Mouse (Mus musculus) lung, postnatal 4 days (tissue): ENCODE results near the gene Ddc.

ENCODE experiments used
- DNase-seq, 2 experiments: peaks; one replicate each; pipeline ENCODE4 v3.0.0; 2021

The Ddc gene

DNA sequence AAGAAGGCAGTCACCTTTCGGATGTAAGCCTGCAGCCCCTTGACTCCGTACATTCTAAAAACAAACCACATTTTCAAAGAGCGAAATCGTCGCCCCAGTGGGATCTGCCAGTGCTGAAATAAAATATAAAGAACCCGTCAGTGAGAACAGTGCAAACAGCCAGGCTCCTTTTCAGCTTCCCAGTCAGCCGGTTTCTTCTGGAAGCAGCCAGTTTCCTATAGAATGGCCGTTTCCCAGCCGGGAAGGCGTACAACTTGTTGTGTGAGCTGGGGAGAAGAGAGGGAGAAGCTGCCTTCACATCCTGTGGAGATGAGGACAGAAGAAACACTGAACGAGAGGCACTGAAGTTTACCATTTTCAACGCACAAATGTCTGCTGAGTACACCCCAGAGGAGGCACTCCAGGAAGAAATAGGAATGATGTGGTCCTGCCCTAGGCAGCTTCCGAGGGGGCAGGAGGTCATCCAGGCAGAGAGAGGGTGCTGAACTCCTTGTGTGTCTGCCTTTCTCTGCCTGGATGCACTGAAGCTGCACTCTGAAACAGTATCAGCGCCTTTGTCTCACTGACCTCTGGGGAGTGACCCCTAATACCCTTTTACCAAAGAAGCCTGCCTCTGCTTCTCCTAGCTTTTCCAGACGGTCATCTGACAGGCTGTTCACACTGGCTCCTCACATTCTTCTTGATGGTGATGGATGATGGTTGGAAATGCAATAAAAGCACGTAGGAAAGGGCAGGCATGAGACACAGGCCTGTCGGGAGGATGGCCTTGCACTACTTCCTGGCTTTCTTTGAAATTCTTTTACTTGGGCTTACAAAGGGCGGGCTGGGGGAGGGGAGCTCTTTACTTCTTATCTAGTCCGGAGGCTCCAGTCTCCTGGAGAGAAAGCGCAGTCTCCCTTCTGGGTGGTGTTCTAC is 75.5 kb downstream of the Ddc start:
- DNase-seq, result no peak

GRCm38 (mm10) chr11:11821387-11821975 is 76.5 kb downstream of the Ddc start:
- peak; percentile 71 to 81 for DNase-seq

- DNase-seq, result peak in 1 of 2 experiments; percentile 18
Measured at GRCm38 (mm10) chr11:11820737-11821136, 77.2 kb downstream of the Ddc start.

DNA sequence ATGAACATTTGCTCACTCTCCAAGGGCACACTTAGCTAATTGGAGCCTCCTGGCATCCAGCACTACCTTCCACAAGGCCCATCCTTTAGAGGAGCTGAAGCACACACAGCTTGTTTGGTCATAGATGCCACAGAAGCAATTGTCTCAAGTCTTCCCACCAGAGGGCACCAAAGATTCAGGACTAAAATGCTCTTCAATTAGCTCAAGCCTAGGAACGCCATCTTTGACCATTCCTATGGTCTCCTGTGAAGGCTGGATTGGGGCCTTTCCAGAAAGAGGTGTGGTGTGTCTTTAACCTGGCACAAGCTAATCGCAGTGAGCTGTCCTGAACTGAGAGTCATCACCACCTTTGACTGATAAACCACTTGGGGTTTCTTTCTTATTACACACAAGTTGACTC is 77.7 kb downstream of the Ddc start:
- DNase-seq, result peak in 1 of 2 experiments; percentile 83

DNA sequence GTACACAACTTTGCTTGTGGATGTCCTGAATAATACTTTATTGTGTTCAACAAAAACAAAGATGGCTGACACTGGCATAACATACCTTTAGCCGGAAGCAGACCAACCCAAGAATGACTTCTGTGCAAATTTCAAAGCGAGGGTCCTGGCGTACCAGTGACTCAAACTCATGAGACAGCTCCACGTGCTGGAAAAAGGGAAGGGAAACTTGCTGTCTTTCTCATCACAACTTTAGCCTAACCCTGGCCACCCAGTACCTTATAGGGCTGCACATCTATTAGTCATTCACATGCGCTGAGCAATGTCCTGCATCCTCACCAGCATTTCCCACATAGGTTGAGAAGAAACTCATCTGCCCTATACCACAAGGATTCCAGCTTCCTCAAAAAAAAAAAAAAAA is 78.7 kb downstream of the Ddc start:
- no peak for DNase-seq

DNA sequence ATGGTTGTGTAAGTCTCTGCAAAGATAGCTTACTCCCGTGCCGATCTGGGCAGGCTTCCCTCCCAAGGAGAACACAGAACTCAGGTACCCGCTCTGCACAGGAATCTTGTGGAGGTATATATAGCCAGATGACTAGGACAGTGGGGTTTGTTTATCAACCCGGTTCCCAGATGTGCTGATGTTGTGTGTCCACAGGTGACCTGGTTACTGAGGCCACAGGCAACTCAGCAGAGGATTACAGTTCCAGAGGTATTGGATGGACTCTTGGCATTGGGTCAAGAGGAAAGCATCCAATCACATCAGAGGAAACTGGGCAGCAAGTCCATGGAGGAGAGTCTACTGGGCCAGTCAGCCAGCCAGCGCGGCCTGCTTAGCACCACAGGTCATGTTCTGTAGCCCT is 79.1 kb downstream of the Ddc start:
- no peak for DNase-seq

GRCm38 (mm10) chr11:11815737-11816136 is 82.2 kb downstream of the Ddc start:
- no peak for DNase-seq

DNA sequence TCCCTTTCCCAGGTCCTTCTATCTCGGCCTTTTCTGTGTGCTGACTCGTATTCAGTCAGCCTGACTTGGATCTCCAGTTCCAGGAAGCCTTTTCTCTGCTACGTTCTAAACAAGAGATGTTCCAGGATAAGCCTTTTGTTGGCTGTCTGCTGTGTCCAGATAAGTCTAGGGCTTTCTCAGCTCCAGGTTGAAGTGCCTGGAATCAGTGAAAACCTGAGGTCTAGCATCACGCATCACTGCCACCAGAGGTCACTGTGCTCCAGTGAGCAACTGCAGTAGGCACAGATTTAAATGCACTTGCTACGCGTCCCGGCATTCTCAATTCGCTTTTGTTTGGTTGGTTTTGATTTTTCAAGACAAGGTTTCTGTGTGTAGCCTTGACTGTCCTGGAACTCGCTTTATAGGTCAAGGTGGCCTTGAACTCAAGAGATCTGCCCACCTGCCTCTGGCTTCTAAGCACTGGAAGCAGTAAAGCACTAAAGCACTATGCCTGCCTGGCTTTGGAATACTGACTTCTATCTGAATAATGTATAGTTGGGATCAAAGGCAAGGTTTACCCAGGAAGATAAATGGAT is 86.0 kb downstream of the Ddc start:
- peak; percentile 76 to 83 for DNase-seq

- DNase-seq, result no peak
Measured at GRCm38 (mm10) chr11:11809404-11810175, 88.4 kb downstream of the Ddc start.

GRCm38 (mm10) chr11:11808820-11809403 is 89.0 kb downstream of the Ddc start, which contains the start of gene Fignl1:
Gene Fignl1 (minus strand): TSS chr11:11808962.
- DNase-seq, result peak; percentile 97 to 98

DNA sequence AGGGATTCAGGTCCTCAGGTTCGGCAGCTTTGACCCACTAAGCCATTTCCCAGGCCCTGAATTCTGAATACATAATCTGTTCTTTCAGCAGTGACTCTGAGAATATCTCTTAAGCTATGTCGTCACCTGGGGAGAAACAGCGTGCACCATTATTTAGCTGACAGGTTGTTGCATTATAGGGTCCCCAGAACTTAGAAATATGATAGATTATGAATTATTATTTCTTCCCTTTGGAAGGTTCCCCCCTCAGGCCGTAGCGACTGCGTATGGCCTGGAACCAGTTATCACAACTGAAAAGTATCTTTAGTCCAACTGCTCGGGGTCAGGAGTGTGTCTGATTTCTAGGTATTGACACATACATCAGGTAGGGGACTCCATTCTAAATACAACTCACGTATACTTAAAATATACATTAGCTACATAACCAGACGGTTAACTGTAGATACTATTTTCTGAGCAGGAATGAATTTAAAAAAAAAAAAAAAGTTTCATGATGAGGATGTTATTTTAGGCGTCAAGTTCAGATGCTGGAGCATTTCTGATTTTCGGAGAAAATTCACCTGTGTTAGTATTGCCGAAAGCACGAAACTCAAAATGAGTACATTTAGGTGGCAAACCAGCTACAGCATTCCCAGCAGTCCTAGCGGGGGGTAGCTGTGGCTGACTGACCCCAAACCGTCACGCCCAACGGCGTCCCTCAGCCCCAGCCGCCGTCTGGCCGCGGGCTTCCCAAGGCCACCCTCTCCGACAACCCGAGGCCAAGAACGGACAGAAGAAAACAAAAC is 89.7 kb downstream of the Ddc start:
- DNase-seq, result no peak

GRCm38 (mm10) chr11:11805951-11806350 is 92.0 kb downstream of the Ddc start:
- DNase-seq, result no peak

- no peak for DNase-seq
Measured at GRCm38 (mm10) chr11:11804421-11804820, 93.5 kb downstream of the Ddc start.

DNA sequence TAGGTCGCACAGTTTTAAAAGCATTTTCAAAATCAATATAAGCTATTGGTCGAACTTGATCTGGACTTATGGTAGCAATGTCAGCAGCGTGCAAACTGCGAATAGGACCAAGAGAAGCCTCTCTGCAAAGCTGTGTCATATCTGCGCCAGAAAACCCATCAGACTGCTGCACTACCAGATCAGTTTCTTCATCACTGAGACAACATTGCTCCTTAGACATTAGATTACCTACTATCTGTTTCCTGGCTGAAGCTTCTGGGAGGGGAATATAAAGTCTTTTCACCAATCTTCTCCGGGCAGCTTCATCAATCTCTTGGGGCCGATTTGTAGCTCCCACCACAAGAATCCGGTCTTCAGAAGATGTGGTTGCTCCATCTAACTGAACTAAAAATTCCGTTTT is 96.9 kb downstream of the Ddc start:
- DNase-seq, result no peak

DNA sequence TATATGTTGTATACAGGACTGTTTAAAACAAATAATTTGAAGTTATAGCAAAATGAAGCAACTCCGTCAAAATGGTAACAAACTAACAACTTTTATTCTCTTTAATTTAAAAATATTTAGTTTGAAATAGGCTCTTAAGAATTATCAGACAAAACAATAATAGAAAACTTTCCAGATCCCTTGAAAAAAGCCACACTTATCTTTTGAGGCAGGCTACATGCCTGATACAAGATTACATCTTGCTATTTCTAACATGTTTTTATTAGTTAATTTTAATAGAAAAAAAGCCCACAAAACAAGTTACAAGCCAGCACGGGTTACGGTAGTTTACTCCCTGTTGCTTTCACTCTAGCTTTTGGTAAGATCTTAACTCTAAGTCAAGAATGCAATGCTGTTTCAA is 97.6 kb downstream of the Ddc start:
- no peak for DNase-seq

DNA sequence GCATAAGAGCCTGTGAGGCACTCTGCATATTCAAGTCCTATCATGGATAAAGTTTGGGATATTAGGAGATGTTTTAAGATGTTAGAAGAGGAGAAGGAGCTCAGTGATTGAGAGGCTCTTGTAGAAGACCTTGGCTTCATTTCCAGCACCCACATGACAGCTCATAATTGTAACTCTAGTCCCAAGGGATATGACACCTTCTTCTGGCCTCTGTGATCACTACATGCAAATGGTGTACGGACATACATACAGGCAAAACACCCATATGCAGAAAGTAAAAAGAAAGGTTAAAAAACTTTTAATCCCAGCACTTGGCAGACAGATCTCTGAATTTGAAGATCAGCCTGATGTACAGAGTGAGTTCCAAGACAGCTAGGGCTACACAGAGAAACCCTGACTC is 99.3 kb downstream of the Ddc start:
- no peak for DNase-seq

DNA sequence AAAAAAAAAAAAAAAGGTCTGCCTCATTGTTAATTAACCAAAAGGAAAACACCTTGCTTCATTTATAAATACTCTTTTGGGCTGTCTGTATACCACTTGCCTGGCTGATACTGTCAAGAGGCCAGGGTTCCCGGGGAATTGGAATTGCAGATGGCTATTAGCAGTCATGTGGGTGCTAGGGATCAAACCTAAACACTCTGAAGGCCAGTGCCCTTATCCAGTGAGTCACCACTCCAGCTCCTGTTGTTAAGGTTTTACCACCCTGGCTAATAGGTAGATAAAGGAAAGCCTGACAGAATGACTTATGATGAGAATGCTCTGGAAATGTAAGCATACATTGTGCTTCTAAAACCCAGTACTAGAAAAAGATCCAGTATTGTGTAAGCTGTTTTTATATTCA is 103.3 kb downstream of the Ddc start:
- DNase-seq, result no peak

DNA sequence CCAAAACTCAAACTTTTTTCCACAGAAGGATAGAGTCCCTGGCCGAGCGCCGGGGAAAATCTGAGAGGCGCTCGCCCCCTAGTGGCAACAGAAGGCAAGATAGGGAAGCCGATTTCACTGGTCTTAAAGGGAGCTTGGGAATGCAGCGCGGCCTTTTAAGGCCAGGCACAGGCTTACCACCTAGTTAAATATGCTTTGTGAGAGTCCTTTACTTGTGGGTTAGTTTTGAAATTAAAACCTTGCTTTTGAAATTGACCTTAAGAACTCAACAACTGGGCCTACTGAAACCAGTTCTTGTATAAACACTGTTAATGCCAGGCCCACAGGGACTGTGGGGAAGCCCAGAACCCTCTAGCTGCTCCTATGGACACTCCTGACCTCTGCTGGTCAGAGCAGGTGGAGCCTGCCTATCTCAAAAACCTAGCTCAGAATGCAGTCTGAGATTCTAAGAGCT is 109.4 kb downstream of the Ddc start:
- DNase-seq, result peak; percentile 76 to 86

GRCm38 (mm10) chr11:11785457-11785856 is 112.5 kb downstream of the Ddc start:
- DNase-seq, result peak in 1 of 2 experiments; percentile 18

- DNase-seq, result no peak
Measured at GRCm38 (mm10) chr11:11781728-11782127, 116.2 kb downstream of the Ddc start.

GRCm38 (mm10) chr11:11778345-11778744 is 119.6 kb downstream of the Ddc start:
- no peak for DNase-seq

DNA sequence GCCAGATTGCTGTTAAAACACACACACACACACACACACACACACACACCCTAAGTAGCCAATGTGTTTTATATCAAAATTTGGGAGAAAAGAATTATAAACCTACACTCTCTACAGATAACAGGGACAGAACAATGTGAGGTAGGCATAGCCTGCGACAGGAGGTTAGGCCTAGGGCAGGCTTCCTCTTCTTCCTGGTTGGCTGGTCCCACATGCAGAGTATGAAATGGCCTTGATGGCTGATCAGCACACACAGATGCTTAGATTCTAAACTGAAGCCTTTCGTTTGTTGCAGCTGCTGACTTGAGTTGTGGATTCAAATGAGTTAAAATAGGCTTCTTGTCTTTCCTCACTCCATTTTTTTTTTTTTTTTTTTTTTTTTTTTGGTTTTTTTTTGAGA is 120.1 kb downstream of the Ddc start:
- DNase-seq, result no peak
